Mouse (Mus musculus): Measurements from ENCODE around the gene Slc25a28.

Gene Slc25a28

GRCm38 (mm10) chr19:43674730-43675524, at the start of gene Slc25a28:
TSS of gene Slc25a28 (minus strand) at chr19:43674881.
- peak; percentile 100 for DNase-seq

GRCm38 (mm10) chr19:43724194-43724593, 49.5 kb upstream of the Slc25a28 start:
- DNase-seq: no peak

- DNase-seq: no peak
Measured at GRCm38 (mm10) chr19:43723501-43723900, 48.8 kb upstream of the Slc25a28 start.

- no peak for DNase-seq
Measured at GRCm38 (mm10) chr19:43722891-43723290, 48.2 kb upstream of the Slc25a28 start.

GRCm38 (mm10) chr19:43720061-43720460, 45.4 kb upstream of the Slc25a28 start:
- DNase-seq: no peak

GRCm38 (mm10) chr19:43711971-43712370, 37.3 kb upstream of the Slc25a28 start:
- DNase-seq: peak; percentile 41

GRCm38 (mm10) chr19:43711159-43711916, 36.7 kb upstream of the Slc25a28 start:
- DNase-seq: peak; percentile 30

GRCm38 (mm10) chr19:43709317-43709716, 34.6 kb upstream of the Slc25a28 start:
- no peak for DNase-seq

GRCm38 (mm10) chr19:43708206-43708605, 33.5 kb upstream of the Slc25a28 start:
- no peak for DNase-seq

GRCm38 (mm10) chr19:43704787-43705497, 30.3 kb upstream of the Slc25a28 start:
- no peak for DNase-seq

GRCm38 (mm10) chr19:43704211-43704610, 29.5 kb upstream of the Slc25a28 start:
- DNase-seq: peak; percentile 61

- no peak for DNase-seq
Measured at GRCm38 (mm10) chr19:43699763-43700155, 25.1 kb upstream of the Slc25a28 start.

GRCm38 (mm10) chr19:43699021-43699762, 24.5 kb upstream of the Slc25a28 start:
- DNase-seq: no peak

GRCm38 (mm10) chr19:43697666-43698370, 23.1 kb upstream of the Slc25a28 start:
- no peak for DNase-seq

- DNase-seq: no peak
Measured at GRCm38 (mm10) chr19:43695514-43695964, 20.9 kb upstream of the Slc25a28 start.

- no peak for DNase-seq
Measured at GRCm38 (mm10) chr19:43692815-43693214, 18.1 kb upstream of the Slc25a28 start.

GRCm38 (mm10) chr19:43689419-43690246, 15.0 kb upstream of the Slc25a28 start, which contains the start of gene Entpd7:
TSS of gene Entpd7 (plus strand) at chr19:43689672.
- DNase-seq: peak; percentile 98

- no peak for DNase-seq
Measured at GRCm38 (mm10) chr19:43681541-43681940, 6.9 kb upstream of the Slc25a28 start.

- DNase-seq: no peak
Measured at GRCm38 (mm10) chr19:43679474-43679981, 4.8 kb upstream of the Slc25a28 start.

- DNase-seq: no peak
Measured at GRCm38 (mm10) chr19:43678467-43679003, 3.9 kb upstream of the Slc25a28 start.

Data from kidney, adult 11 months (tissue).